Mouse (Mus musculus): ENCODE measurements at regions not wholly inside any gene's neighbourhood (a gene's known extent, or its start where the extent isn't known, plus 50 kb on each side); places are given as distances from the start of the nearest gene placed in this dataset.

DNA sequence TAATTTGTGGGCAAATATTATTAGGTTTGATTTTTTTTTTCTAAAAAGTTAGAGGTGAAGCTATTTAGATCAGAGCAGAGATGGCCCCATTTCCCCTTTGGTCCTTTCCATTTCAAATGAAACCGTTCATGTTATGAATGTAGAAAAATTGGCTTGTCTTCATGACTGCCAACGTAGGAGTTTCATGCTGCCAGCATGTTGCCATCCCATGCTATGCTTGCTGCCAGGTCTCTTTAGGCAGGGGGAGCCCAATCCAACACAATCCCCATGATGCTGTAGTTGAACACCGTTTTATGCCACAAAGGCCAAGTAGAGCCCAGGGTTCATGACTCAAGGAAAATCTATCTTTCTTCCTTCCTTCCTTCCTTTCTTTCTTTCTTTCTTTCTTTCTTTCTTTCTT, 259.5 kb downstream of the Abcc12 start:
- TF ChIP-seq CTCF (IDR thresholded peaks at IDR 0.05; ENCODE audit: borderline replicate concordance, control insufficient read depth, extremely low read depth, insufficient read depth, low read length, poor library complexity) (no peak), POLR2A (IDR thresholded peaks at IDR 0.05; ENCODE audit: control insufficient read depth, extremely low read depth, insufficient read depth, low read length, poor library complexity) (no peak)

Measured in thymus, adult 2 months (tissue).